Comparison of ENCODE assay signal across 12 mouse cellular contexts in genomic region chr6:30374731-30375510, GRCm38 (mm10). TPM values are rescaled to one million over a fixed set of nuclear protein-coding genes. Genes with fewer than 3 reads are reported as not detected.
DNase-seq lines count a peak whose midpoint lies in the region; ATAC-seq and TF ChIP-seq lines count a peak whose summit lies in the region.
"Had no signal": no experiment of that assay in that cellular context is flagged by ENCODE, and none has a peak within 500 bp of the region (broad histone marks: within the 10 kb centered on the region; RNA-seq: fewer than 3 reads in every experiment).

No protein-coding gene starts in this region.

- H3K4me1 ChIP-seq in heart, postnatal 0 days (ENCODE audit: control insufficient read depth, insufficient read depth): no peaks in the 10 kb centered on the region
- H3K4me1 ChIP-seq in lung, postnatal 0 days (ENCODE audit: insufficient read depth, low read depth, low read length): no peaks in the 10 kb centered on the region
- H3K4me1 ChIP-seq: limb, embryonic 12.5 days had no signal

- H3K9ac ChIP-seq in heart, postnatal 0 days (replicated peaks; ENCODE audit: low read depth, low read length): no peak overlapping the region
- H3K9ac ChIP-seq in lung, postnatal 0 days (replicated peaks; ENCODE audit: low read depth): no peak overlapping the region
- H3K9ac ChIP-seq: limb, embryonic 12.5 days had no signal

- peak; percentile 30 for DNase-seq in gastrocnemius, adult 18-20 months (ENCODE audit: low spot score)
- no peak for DNase-seq in gastrocnemius, adult 8-10 months (ENCODE audit: low spot score in 2 of 2)
- DNase-seq in adrenal gland, postnatal 14 days: peak; percentile 84
- DNase-seq in heart, postnatal 0 days (ENCODE audit: low spot score): peak; percentile 64
- peak; percentile 69 for DNase-seq in lung, postnatal 0 days (ENCODE audit: low spot score)
- DNase-seq in spleen, postnatal 14 days (ENCODE audit: low spot score in 2 of 2): no peak
- no peak for DNase-seq in B cell, adult 2 months

- 0 out of 2 replicates have a peak, but pooled peaks have one; percentile 52 for TF ChIP-seq EP300 in heart, postnatal 0 days (IDR thresholded peaks at IDR 0.05; ENCODE audit: low read depth)
- TF ChIP-seq EP300 in lung, postnatal 0 days (IDR thresholded peaks at IDR 0.05): no peak

- no peak overlapping the region for H3K4me3 ChIP-seq in heart, postnatal 0 days (ENCODE audit: low read depth, low read length)
- no peak overlapping the region for H3K4me3 ChIP-seq in lung, postnatal 0 days (ENCODE audit: low read depth, low read length)
- H3K4me3 ChIP-seq: limb, embryonic 12.5 days; myocyte had no signal

- H3K4me2 ChIP-seq in heart, postnatal 0 days (ENCODE audit: low read depth, low read length): no peak overlapping the region
- no peak overlapping the region for H3K4me2 ChIP-seq in lung, postnatal 0 days (replicated peaks; ENCODE audit: low read depth, low read length)
- H3K4me2 ChIP-seq: limb, embryonic 12.5 days had no signal

- peak; percentile 47; the same call in 1 of the 2 replicates for ATAC-seq in heart, postnatal 0 days (ENCODE audit: insufficient read depth, low read depth)
- peak; percentile 66 for ATAC-seq in lung, postnatal 0 days
- no peak for ATAC-seq in cerebellum, adult (ENCODE audit: insufficient number of reproducible peaks, low FRiP score, low TSS enrichment)
- ATAC-seq: forebrain, embryonic 16.5 days had no signal

- H3K9me3 ChIP-seq in heart, postnatal 0 days (replicated peaks; ENCODE audit: control insufficient read depth, low read length): no peaks in the 10 kb centered on the region
- H3K9me3 ChIP-seq in lung, postnatal 0 days (ENCODE audit: low read length): no peaks in the 10 kb centered on the region
- H3K9me3 ChIP-seq: limb, embryonic 12.5 days had no signal

- H3K36me3 ChIP-seq in heart, postnatal 0 days (replicated peaks; ENCODE audit: control insufficient read depth, insufficient read depth, low read length): peaks cover 88% of the 10 kb centered on the region
- peaks cover 16% of the 10 kb centered on the region; the same call in 1 of the 2 replicates for H3K36me3 ChIP-seq in lung, postnatal 0 days (ENCODE audit: insufficient read depth, low read length)

- 72% methylated on average over 16 of the region's 16 CpGs for WGBS in heart, postnatal 0 days
- WGBS in lung, postnatal 0 days: 72% methylated on average over 16 of the region's 16 CpGs

- no peaks in the 10 kb centered on the region for H3K27me3 ChIP-seq in heart, postnatal 0 days (ENCODE audit: control insufficient read depth, insufficient read depth, low read length)
- no peaks in the 10 kb centered on the region for H3K27me3 ChIP-seq in lung, postnatal 0 days (replicated peaks; ENCODE audit: insufficient read depth, low read length)
- H3K27me3 ChIP-seq: CH12.LX; limb, embryonic 12.5 days had no signal

- H3K27ac ChIP-seq in heart, postnatal 0 days (ENCODE audit: low read depth): peak overlapping the region; percentile 76
- H3K27ac ChIP-seq in lung, postnatal 0 days (ENCODE audit: low read length): 0 out of 2 replicates have a peak overlapping the region, but pooled peaks have one; percentile 12
- H3K27ac ChIP-seq: limb, embryonic 12.5 days had no signal

- no peak for TF ChIP-seq CTCF in heart, postnatal 0 days (IDR thresholded peaks at IDR 0.05; ENCODE audit: low read depth)
- TF ChIP-seq CTCF in lung, postnatal 0 days (IDR thresholded peaks at IDR 0.05): no peak; the same call in 1 of the 2 replicates

RNA-seq across cellular contexts. Expression of gene Zc3hc1, which starts 15.9 kb away (rescaled TPM):
- total RNA-seq in gastrocnemius, adult 18-20 months (2021): 10 to 100 TPM; 16.3 to 18.5 TPM
- 10 to 100 TPM; 17.6 to 20.2 (median 19.3) TPM for total RNA-seq in gastrocnemius, adult 8-10 months (2022)
- total RNA-seq in adrenal gland, postnatal 14 days (2021): 16.4 and 22.4 TPM in 2 replicates
- total RNA-seq in heart, postnatal 0 days (2014; rRNA removed; ENCODE audit: low replicate concordance): 35.0 and 40.4 TPM in 2 replicates
- 24.3 and 27.8 TPM in 2 replicates for polyA plus RNA-seq in heart, postnatal 0 days (2015; fragmentation: Nextera tagmentation; extraction: Ambion mirVana)
- 22.9 and 23.6 TPM in 2 replicates for polyA plus RNA-seq in lung, postnatal 0 days (2015; fragmentation: Nextera tagmentation; extraction: Ambion mirVana)

RNA-seq across cellular contexts. Expression of gene Klhdc10, which starts 26.7 kb away (rescaled TPM):
- 10 to 100 TPM; 38.4 to 41.3 TPM for total RNA-seq in gastrocnemius, adult 18-20 months (2021)
- 10 to 100 TPM; 35.6 to 46.1 (median 40.0) TPM for total RNA-seq in gastrocnemius, adult 8-10 months (2022)
- 72.4 and 72.6 TPM in 2 replicates for total RNA-seq in adrenal gland, postnatal 14 days (2021)
- 58.7 and 86.7 TPM in 2 replicates for total RNA-seq in heart, postnatal 0 days (2014; rRNA removed; ENCODE audit: low replicate concordance)
- 10.5 and 11.8 TPM in 2 replicates for polyA plus RNA-seq in heart, postnatal 0 days (2015; fragmentation: Nextera tagmentation; extraction: Ambion mirVana)
- 7.9 and 8.9 TPM in 2 replicates for polyA plus RNA-seq in lung, postnatal 0 days (2015; fragmentation: Nextera tagmentation; extraction: Ambion mirVana)

Comparison
In these comparisons a context has a peak if more than half of its experiments do, and no peak if none do; other contexts are left out.
1. DNase-seq: peak in gastrocnemius, adult 18-20 months (single experiment), adrenal gland, postnatal 14 days (single experiment), heart, postnatal 0 days (single experiment) and lung, postnatal 0 days (single experiment); none in gastrocnemius, adult 8-10 months (0 of 2), spleen, postnatal 14 days (0 of 2) and B cell, adult 2 months (0 of 2).